Mouse (Mus musculus): ENCODE results near the gene Wdr5. TPM values are rescaled to one million over a fixed set of nuclear protein-coding genes. Genes with fewer than 3 reads are reported as not detected.

The Wdr5 gene
- total RNA-seq, 2 experiments from 2014 or later: 36.4 to 39.2 TPM

Other genes starting within 250 kb of the Wdr5 start
- 10 to 100 TPM; 11.2 to 11.6 TPM for gene Vav2, start 88.1 kb upstream of the Wdr5 start, total RNA-seq (2021)
- gene Brd3os, start 72.8 kb upstream of the Wdr5 start, total RNA-seq (2021): 1 to 10 TPM; 1.6 to 2.9 TPM
- 100 to 1,000 TPM; 103 to 109 TPM for gene Brd3, start 7.5 kb upstream of the Wdr5 start, total RNA-seq (2021)
- gene Rxra, start 161.3 kb downstream of the Wdr5 start, total RNA-seq (2021): 10 to 100 TPM; 59.0 to 60.2 TPM